Mouse (Mus musculus): ENCODE data around the gene Gm14391. TPM values are rescaled to one million over a fixed set of nuclear protein-coding genes. Genes with fewer than 3 reads are reported as not detected.
"Not testable (repeated sequence)": the region's sequence is repeated elsewhere in the genome, so short reads cannot be mapped to it uniquely, and the experiment has no call there.

The Gm14391 gene
- 100 to 1,000 TPM in 1 of 26 experiments, 10 to 100 TPM in 25; 18.7 to 111 (median 44.9) TPM for total RNA-seq (2018; cell fraction: chromatin; rRNA removed)
- 1 to 10 TPM; 1.2 to 7.4 (median 3.5) TPM for total RNA-seq (2018; cell fraction: cytosol; rRNA removed)
- total RNA-seq (2018; cell fraction: nucleus; rRNA removed): 10 to 100 TPM in 24 of 26 experiments, 1 to 10 TPM in 2; 7.3 to 68.4 (median 22.2) TPM
- polyA plus RNA-seq (2018): 5.2 to 6.2 TPM (median 5.9 TPM) in 3 replicates

GRCm38 (mm10) chr2:175206732-175207131 lies at the start of gene Gm14391:
Gm14391 (minus strand) TSS chr2:175206917.
- not testable (repeated sequence) for H3K36me3 ChIP-seq (ENCODE audit: inconsistent target); H3K4me3 ChIP-seq (ENCODE audit: inconsistent target); H3K27ac ChIP-seq; H3K79me2 ChIP-seq (ENCODE audit: inconsistent target)
- no CpG with 5 or more reads among the region's 7 CpGs for WGBS (ENCODE audit: missing documents)

GRCm38 (mm10) chr2:175179008-175179407 lies 27.7 kb downstream of the Gm14391 start:
- H3K36me3 ChIP-seq (ENCODE audit: inconsistent target): not testable (repeated sequence)

GRCm38 (mm10) chr2:175176312-175176711 lies 30.4 kb downstream of the Gm14391 start:
- Histone ChIP-seq H3K4me3 (ENCODE audit: inconsistent target) (no peak overlapping the region), H3K79me2 (ENCODE audit: inconsistent target) (no peaks in the 10 kb centered on the region), H3K27ac (no peak overlapping the region), H3K36me3 (ENCODE audit: inconsistent target) (no peaks in the 10 kb centered on the region)
- 84% methylated on average over 6 of the region's 6 CpGs for WGBS (ENCODE audit: missing documents)

More at GRCm38 (mm10) chr2:175179008-175179407, 27.7 kb downstream of the Gm14391 start:
- not testable (repeated sequence) for H3K79me2 ChIP-seq (ENCODE audit: inconsistent target); H3K27ac ChIP-seq; H3K4me3 ChIP-seq (ENCODE audit: inconsistent target)
- WGBS (ENCODE audit: missing documents): 50% methylated on average over 1 of the region's 1 CpGs

GRCm38 (mm10) chr2:175175401-175176180 lies 31.1 kb downstream of the Gm14391 start, which contains the start of gene Gm14443:
Gm14443 (minus strand) TSS chr2:175175871.
- H3K36me3 ChIP-seq (ENCODE audit: inconsistent target): not testable (repeated sequence)
- WGBS (ENCODE audit: missing documents): 85% methylated on average over 11 of the region's 12 CpGs

GRCm38 (mm10) chr2:175174058-175174457 lies 32.7 kb downstream of the Gm14391 start:
- not testable (repeated sequence) for H3K27ac ChIP-seq; H3K79me2 ChIP-seq (ENCODE audit: inconsistent target); H3K4me3 ChIP-seq (ENCODE audit: inconsistent target); H3K36me3 ChIP-seq (ENCODE audit: inconsistent target)
- WGBS (ENCODE audit: missing documents): 98% methylated on average over 2 of the region's 2 CpGs

More at GRCm38 (mm10) chr2:175175401-175176180, 31.1 kb downstream of the Gm14391 start, which contains the start of gene Gm14443:
- not testable (repeated sequence) for H3K79me2 ChIP-seq (ENCODE audit: inconsistent target); H3K27ac ChIP-seq; H3K4me3 ChIP-seq (ENCODE audit: inconsistent target)

- WGBS (ENCODE audit: missing documents): 89% methylated on average over 3 of the region's 3 CpGs
- H3K36me3 ChIP-seq (ENCODE audit: inconsistent target); H3K4me3 ChIP-seq (ENCODE audit: inconsistent target); H3K27ac ChIP-seq; H3K79me2 ChIP-seq (ENCODE audit: inconsistent target): not testable (repeated sequence)
These were observed 33.7 kb downstream of the Gm14391 start for GRCm38 (mm10) chr2:175172906-175173595.

- Histone ChIP-seq H3K36me3 (ENCODE audit: inconsistent target) (no peaks in the 10 kb centered on the region), H3K4me3 (ENCODE audit: inconsistent target) (no peak overlapping the region), H3K79me2 (ENCODE audit: inconsistent target) (no peaks in the 10 kb centered on the region), H3K27ac (no peak overlapping the region)
- 100% methylated on average over 2 of the region's 3 CpGs for WGBS (ENCODE audit: missing documents)
These were observed 34.6 kb downstream of the Gm14391 start for GRCm38 (mm10) chr2:175172123-175172522.

- 100% methylated on average over 2 of the region's 2 CpGs for WGBS (ENCODE audit: missing documents)
- not testable (repeated sequence) for H3K4me3 ChIP-seq (ENCODE audit: inconsistent target); H3K36me3 ChIP-seq (ENCODE audit: inconsistent target)
These were observed 39.8 kb downstream of the Gm14391 start for GRCm38 (mm10) chr2:175166870-175167269.

GRCm38 (mm10) chr2:175165110-175165509 lies 41.6 kb downstream of the Gm14391 start:
- not testable (repeated sequence) for H3K79me2 ChIP-seq (ENCODE audit: inconsistent target); H3K4me3 ChIP-seq (ENCODE audit: inconsistent target); H3K27ac ChIP-seq; H3K36me3 ChIP-seq (ENCODE audit: inconsistent target)
- 90% methylated on average over 12 of the region's 12 CpGs for WGBS (ENCODE audit: missing documents)

More at GRCm38 (mm10) chr2:175166870-175167269, 39.8 kb downstream of the Gm14391 start:
- H3K27ac ChIP-seq; H3K79me2 ChIP-seq (ENCODE audit: inconsistent target): not testable (repeated sequence)

- not testable (repeated sequence) for H3K36me3 ChIP-seq (ENCODE audit: inconsistent target); H3K79me2 ChIP-seq (ENCODE audit: inconsistent target); H3K27ac ChIP-seq; H3K4me3 ChIP-seq (ENCODE audit: inconsistent target)
- 98% methylated on average over 4 of the region's 4 CpGs for WGBS (ENCODE audit: missing documents)
These were observed 45.3 kb downstream of the Gm14391 start for GRCm38 (mm10) chr2:175161438-175161837.

GRCm38 (mm10) chr2:175158642-175159041 lies 48.1 kb downstream of the Gm14391 start:
- Histone ChIP-seq H3K79me2 (ENCODE audit: inconsistent target) (no peaks in the 10 kb centered on the region), H3K27ac (no peak overlapping the region), H3K4me3 (ENCODE audit: inconsistent target) (no peak overlapping the region), H3K36me3 (ENCODE audit: inconsistent target) (no peaks in the 10 kb centered on the region)
- 73% methylated on average over 2 of the region's 3 CpGs for WGBS (ENCODE audit: missing documents)

GRCm38 (mm10) chr2:175156696-175157095 lies 50.0 kb downstream of the Gm14391 start:
- Histone ChIP-seq H3K4me3 (ENCODE audit: inconsistent target) (no peak overlapping the region), H3K79me2 (ENCODE audit: inconsistent target) (no peaks in the 10 kb centered on the region), H3K27ac (no peak overlapping the region), H3K36me3 (ENCODE audit: inconsistent target) (no peaks in the 10 kb centered on the region)
- WGBS (ENCODE audit: missing documents): 92% methylated on average over 13 of the region's 13 CpGs

- H3K36me3 ChIP-seq (ENCODE audit: inconsistent target); H3K27ac ChIP-seq: not testable (repeated sequence)
- no CpG with 5 or more reads among the region's 2 CpGs for WGBS (ENCODE audit: missing documents)
These were observed 64.8 kb downstream of the Gm14391 start, which contains the start of gene Gm14399 for GRCm38 (mm10) chr2:175141993-175142295. Gm14399 (minus strand) TSS chr2:175142012.

GRCm38 (mm10) chr2:175141118-175141992 lies 65.4 kb downstream of the Gm14391 start:
- WGBS (ENCODE audit: missing documents): 5% methylated on average over 10 of the region's 25 CpGs
- H3K27ac ChIP-seq; H3K79me2 ChIP-seq (ENCODE audit: inconsistent target); H3K36me3 ChIP-seq (ENCODE audit: inconsistent target): not testable (repeated sequence)
- H3K4me3 ChIP-seq (ENCODE audit: inconsistent target): peak overlapping the region; percentile 38

More at GRCm38 (mm10) chr2:175141993-175142295, 64.8 kb downstream of the Gm14391 start, which contains the start of gene Gm14399:
- H3K4me3 ChIP-seq (ENCODE audit: inconsistent target): peak within 1 kb of the TSS; percentile 38
- not testable (repeated sequence) for H3K79me2 ChIP-seq (ENCODE audit: inconsistent target)

Measured in macrophage (primary cell).